In the genomic region with DNA sequence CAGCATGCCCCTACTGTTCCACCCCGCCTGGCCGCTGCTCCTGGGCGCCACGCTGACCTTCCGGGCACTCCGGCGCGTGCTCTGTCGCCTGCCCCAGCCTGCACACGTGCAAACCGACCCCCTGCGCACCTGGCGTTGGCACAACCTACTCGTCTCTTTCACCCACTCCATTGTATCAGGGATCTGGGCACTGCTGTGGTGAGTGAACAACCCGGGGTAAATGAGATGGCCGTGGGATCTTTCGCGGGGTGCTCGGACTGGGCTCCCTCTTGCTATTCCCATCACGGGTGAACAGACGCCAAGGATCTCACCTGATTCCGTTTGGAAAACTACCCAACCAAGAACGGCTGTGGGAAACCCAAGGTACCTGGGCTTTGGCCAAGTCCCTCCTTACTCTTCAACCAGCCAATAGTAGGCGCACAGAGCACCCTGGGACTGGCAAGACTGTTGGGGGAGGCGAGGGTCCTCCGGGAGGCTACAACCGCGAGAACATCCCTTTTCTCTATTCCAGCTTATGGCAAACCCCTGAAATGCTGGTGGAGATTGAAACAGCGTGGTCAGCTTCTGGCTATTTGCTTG, we compare ENCODE assay signal across 8 mouse cellular contexts. TPM values are rescaled to one million over a fixed set of nuclear protein-coding genes. Genes with fewer than 3 reads are reported as not detected.
DNase-seq lines count a peak whose midpoint lies in the region; ATAC-seq and TF ChIP-seq lines count a peak whose summit lies in the region.

No protein-coding gene starts in this region.

- no peak; the same call in 1 of the 2 replicates for ATAC-seq in liver, embryonic 15.5 days (ENCODE audit: insufficient read depth)
- no peak for ATAC-seq in neural tube, embryonic 15.5 days (ENCODE audit: low FRiP score)
- ATAC-seq in frontal cortex, adult (ENCODE audit: low TSS enrichment), result no peak

- DNase-seq in right cerebral cortex, postnatal 10 days (ENCODE audit: low spot score in 2 of 2), result peak; percentile 86 to 90
- DNase-seq in right cerebral cortex, postnatal 25 days, result no peak
- peak in 1 of 2 experiments; percentile 52 for DNase-seq in heart, adult 2 months
- DNase-seq in kidney, adult 8-10 months, result peak; percentile 87 to 90

- H3K9ac ChIP-seq in heart, adult 2 months (ENCODE audit: low read depth, low read length), result peak overlapping the region; percentile 86
- H3K9ac ChIP-seq in liver, embryonic 15.5 days, result peak overlapping the region; percentile 96
- peak overlapping the region; percentile 53 for H3K9ac ChIP-seq in neural tube, embryonic 15.5 days (replicated peaks)

- H3K4me1 ChIP-seq in brown adipose tissue, adult 24 weeks (ENCODE audit: control insufficient read depth, insufficient read depth, insufficient read length, low read length), result peaks cover 4% of the 10 kb centered on the region; the same call in 1 of the 2 replicates
- H3K4me1 ChIP-seq in heart, adult 2 months (ENCODE audit: control insufficient read depth, insufficient read depth, low read length), result peaks cover 3% of the 10 kb centered on the region
- H3K4me1 ChIP-seq in liver, embryonic 15.5 days (replicated peaks), result peaks cover 67% of the 10 kb centered on the region
- peaks cover 70% of the 10 kb centered on the region for H3K4me1 ChIP-seq in neural tube, embryonic 15.5 days

- peak overlapping the region; percentile 96 for H3K4me2 ChIP-seq in liver, embryonic 15.5 days
- H3K4me2 ChIP-seq in neural tube, embryonic 15.5 days, result peak overlapping the region; percentile 79

- peak overlapping the region; percentile 66 for H3K4me3 ChIP-seq in brown adipose tissue, adult 24 weeks (ENCODE audit: insufficient read depth, low read depth, low read length)
- peak overlapping the region; percentile 96 for H3K4me3 ChIP-seq in heart, adult 2 months
- peak overlapping the region; percentile 91 for H3K4me3 ChIP-seq in liver, embryonic 15.5 days (replicated peaks)
- peak overlapping the region; percentile 62 for H3K4me3 ChIP-seq in neural tube, embryonic 15.5 days (replicated peaks)

- no peak for TF ChIP-seq EP300 in heart, adult 2 months (IDR thresholded peaks at IDR 0.05; ENCODE audit: insufficient read depth, low read depth, low read length)

- H3K27ac ChIP-seq in brown adipose tissue, adult 24 weeks (replicated peaks; ENCODE audit: low read depth, low read length), result peak overlapping the region; percentile 69
- peak overlapping the region; percentile 96 for H3K27ac ChIP-seq in heart, adult 2 months
- peak overlapping the region; percentile 100 for H3K27ac ChIP-seq in liver, embryonic 15.5 days (replicated peaks)
- H3K27ac ChIP-seq in neural tube, embryonic 15.5 days (replicated peaks), result peak overlapping the region; percentile 90

- H3K9me3 ChIP-seq in liver, embryonic 15.5 days (replicated peaks), result no peaks in the 10 kb centered on the region
- no peaks in the 10 kb centered on the region for H3K9me3 ChIP-seq in neural tube, embryonic 15.5 days (replicated peaks)

- peaks cover 11% of the 10 kb centered on the region for H3K36me3 ChIP-seq in heart, adult 2 months (ENCODE audit: control insufficient read depth, insufficient read depth, low read length)
- peaks cover 31% of the 10 kb centered on the region for H3K36me3 ChIP-seq in liver, embryonic 15.5 days (replicated peaks)
- H3K36me3 ChIP-seq in neural tube, embryonic 15.5 days, result peaks cover 24% of the 10 kb centered on the region

- TF ChIP-seq CTCF in heart, adult 2 months (IDR thresholded peaks at IDR 0.05), result no peak

- no peaks in the 10 kb centered on the region for H3K79me2 ChIP-seq in heart, adult 2 months (replicated peaks; ENCODE audit: control insufficient read depth, insufficient read depth, low read length)

- no peaks in the 10 kb centered on the region for H3K27me3 ChIP-seq in heart, adult 2 months (ENCODE audit: control insufficient read depth, insufficient read depth, low read length)
- H3K27me3 ChIP-seq in liver, embryonic 15.5 days, result no peaks in the 10 kb centered on the region
- H3K27me3 ChIP-seq in neural tube, embryonic 15.5 days (replicated peaks), result no peaks in the 10 kb centered on the region

- TF ChIP-seq POLR2A in heart, adult 2 months (IDR thresholded peaks at IDR 0.05; ENCODE audit: insufficient read depth, low read depth, low read length), result 0 out of 2 replicates have a peak, but pooled peaks have one; percentile 0

- intact Hi-C loops in heart, adult 2 months (cut with DNase I), result no loop called here

- 6% methylated on average over 29 of the region's 29 CpGs for WGBS in heart, adult 2 months
- under 1% methylated on average over 29 of the region's 29 CpGs for WGBS in liver, embryonic 15.5 days (ENCODE audit: insufficient replicate concordance)
- 2% methylated on average over 29 of the region's 29 CpGs for WGBS in neural tube, embryonic 15.5 days

RNA-seq across cellular contexts. Expression of a gene that starts 2.4 kb away (rescaled TPM):
- polyA plus RNA-seq in brown adipose tissue, adult 24 weeks (2012; ENCODE audit: insufficient read depth, insufficient read length, missing spikeins), result 77.2 and 118 TPM in 2 replicates
- 1 to 10 TPM; 5.4 to 5.7 TPM for total RNA-seq in heart, adult 2 months (2021)
- polyA plus RNA-seq in heart, adult 2 months (2012; rRNA removed), result 15.7 and 17.3 TPM in 2 replicates
- polyA plus RNA-seq in liver, embryonic 15.5 days (2015; fragmentation: Nextera tagmentation; extraction: Ambion mirVana), result 43.3 and 44.5 TPM in 2 replicates
- polyA plus RNA-seq in neural tube, embryonic 15.5 days (2015; fragmentation: Nextera tagmentation; extraction: Ambion mirVana), result 19.3 and 20.0 TPM in 2 replicates

RNA-seq across cellular contexts. Expression of a gene that starts 2.5 kb away (rescaled TPM):
- 3.2 and 6.3 TPM in 2 replicates for polyA plus RNA-seq in brown adipose tissue, adult 24 weeks (2012; ENCODE audit: insufficient read depth, insufficient read length, missing spikeins)
- total RNA-seq in heart, adult 2 months (2021), result 1 to 10 TPM; 1.6 to 2.5 TPM
- 7.0 and 7.6 TPM in 2 replicates for polyA plus RNA-seq in heart, adult 2 months (2012; rRNA removed)
- 8.1 and 11.4 TPM in 2 replicates for polyA plus RNA-seq in liver, embryonic 15.5 days (2015; fragmentation: Nextera tagmentation; extraction: Ambion mirVana)
- 7.0 and 9.7 TPM in 2 replicates for polyA plus RNA-seq in neural tube, embryonic 15.5 days (2015; fragmentation: Nextera tagmentation; extraction: Ambion mirVana)

RNA-seq across cellular contexts. Expression of a gene that starts 4.4 kb away (rescaled TPM):
- polyA plus RNA-seq in brown adipose tissue, adult 24 weeks (2012; ENCODE audit: insufficient read depth, insufficient read length, missing spikeins), result 881 and 950 TPM in 2 replicates
- 100 to 1,000 TPM; 801 to 911 TPM for total RNA-seq in heart, adult 2 months (2021)
- 155 and 253 TPM in 2 replicates for polyA plus RNA-seq in heart, adult 2 months (2012; rRNA removed)
- 569 and 671 TPM in 2 replicates for polyA plus RNA-seq in liver, embryonic 15.5 days (2015; fragmentation: Nextera tagmentation; extraction: Ambion mirVana)
- 774 and 869 TPM in 2 replicates for polyA plus RNA-seq in neural tube, embryonic 15.5 days (2015; fragmentation: Nextera tagmentation; extraction: Ambion mirVana)

RNA-seq across cellular contexts. Expression of a gene that starts 9.3 kb away (rescaled TPM):
- 61.8 and 78.8 TPM in 2 replicates for polyA plus RNA-seq in brown adipose tissue, adult 24 weeks (2012; ENCODE audit: insufficient read depth, insufficient read length, missing spikeins)
- 1 to 10 TPM; 8.2 to 9.8 TPM for total RNA-seq in heart, adult 2 months (2021)
- polyA plus RNA-seq in heart, adult 2 months (2012; rRNA removed), result 17.2 and 17.5 TPM in 2 replicates
- polyA plus RNA-seq in liver, embryonic 15.5 days (2015; fragmentation: Nextera tagmentation; extraction: Ambion mirVana), result 15.2 and 16.3 TPM in 2 replicates
- polyA plus RNA-seq in neural tube, embryonic 15.5 days (2015; fragmentation: Nextera tagmentation; extraction: Ambion mirVana), result 66.1 and 71.0 TPM in 2 replicates

RNA-seq across cellular contexts. Expression of a gene that starts 13.6 kb away (rescaled TPM):
- 45.7 and 47.5 TPM in 2 replicates for polyA plus RNA-seq in brown adipose tissue, adult 24 weeks (2012; ENCODE audit: insufficient read depth, insufficient read length, missing spikeins)
- 1 to 10 TPM; 3.7 to 6.0 TPM for total RNA-seq in heart, adult 2 months (2021)
- polyA plus RNA-seq in heart, adult 2 months (2012; rRNA removed), result 11.2 and 13.4 TPM in 2 replicates
- polyA plus RNA-seq in liver, embryonic 15.5 days (2015; fragmentation: Nextera tagmentation; extraction: Ambion mirVana), result 27.5 and 32.4 TPM in 2 replicates
- 82.1 and 85.4 TPM in 2 replicates for polyA plus RNA-seq in neural tube, embryonic 15.5 days (2015; fragmentation: Nextera tagmentation; extraction: Ambion mirVana)
